Mouse (Mus musculus) neutrophil, adult 5-6 weeks (primary cell): ENCODE measurements around the gene Snd1. TPM values are rescaled to one million over a fixed set of nuclear protein-coding genes. Genes with fewer than 3 reads are reported as not detected.

Experiments used
- ATAC-seq: fragments of 151-379, 151-347 bp; 2 replicates; pipeline ENCODE4 v1.8.0; 2017; ENCODE audit warnings: mild to moderate bottlenecking, moderate TSS enrichment; ENCODE audit not compliant: insufficient number of reproducible peaks, poor library complexity, low FRiP score, severe bottlenecking; ENCODE audit errors: extremely low read depth
- total RNA-seq: library from RNA; stranded (forward); fragments of 200-1000 nt; gene quantifications from 2 replicates; pipeline ENCODE4 v1.2.3, GENCODE M21; 2017

Snd1 gene
- total RNA-seq, 1 experiment from 2014 or later: 44.2 TPM

- no peak for ATAC-seq
These were observed 281.5 kb downstream of the Snd1 start for GRCm38 (mm10) chr6:28756306-28757018.

GRCm38 (mm10) chr6:28758293-28758692, 283.4 kb downstream of the Snd1 start:
- ATAC-seq: no peak

- no peak for ATAC-seq
These were observed 286.8 kb downstream of the Snd1 start for GRCm38 (mm10) chr6:28761728-28762127.

GRCm38 (mm10) chr6:28762132-28762775, 287.3 kb downstream of the Snd1 start:
- no peak for ATAC-seq

- no peak for ATAC-seq
These were observed 291.7 kb downstream of the Snd1 start for GRCm38 (mm10) chr6:28766622-28767021.

GRCm38 (mm10) chr6:28767891-28768481, 293.0 kb downstream of the Snd1 start:
- ATAC-seq: no peak

GRCm38 (mm10) chr6:28771331-28771730, 296.4 kb downstream of the Snd1 start:
- no peak for ATAC-seq

GRCm38 (mm10) chr6:28781696-28782095, 306.8 kb downstream of the Snd1 start:
- ATAC-seq: no peak

- ATAC-seq: no peak
These were observed 308.2 kb downstream of the Snd1 start for GRCm38 (mm10) chr6:28783082-28783647.

GRCm38 (mm10) chr6:28783953-28784352, 309.0 kb downstream of the Snd1 start:
- no peak for ATAC-seq

GRCm38 (mm10) chr6:28785770-28786169, 310.8 kb downstream of the Snd1 start:
- ATAC-seq: no peak

GRCm38 (mm10) chr6:28787133-28787532, 312.2 kb downstream of the Snd1 start:
- ATAC-seq: no peak

- no peak for ATAC-seq
These were observed 314.7 kb downstream of the Snd1 start for GRCm38 (mm10) chr6:28789685-28790084.

- no peak for ATAC-seq
These were observed 316.2 kb downstream of the Snd1 start for GRCm38 (mm10) chr6:28791183-28791582.

GRCm38 (mm10) chr6:28791809-28792208, 316.9 kb downstream of the Snd1 start:
- ATAC-seq: no peak

- no peak for ATAC-seq
These were observed 320.4 kb downstream of the Snd1 start for GRCm38 (mm10) chr6:28795380-28795779.

GRCm38 (mm10) chr6:28795792-28796515, 321.0 kb downstream of the Snd1 start:
- no peak for ATAC-seq

GRCm38 (mm10) chr6:28799818-28800217, 324.9 kb downstream of the Snd1 start:
- ATAC-seq: no peak

GRCm38 (mm10) chr6:28800976-28801375, 326.0 kb downstream of the Snd1 start:
- ATAC-seq: no peak
